Mouse (Mus musculus) liver, adult 2 months (tissue): ENCODE measurements at regions not wholly inside any gene's neighbourhood (a gene's known extent, or its start where the extent isn't known, plus 50 kb on each side); places are given as distances from the start of the nearest gene placed in this dataset.

Source experiments
- CTCF ChIP-seq: fragments of 200-500 bp; IDR thresholded peaks from 2 replicates; pipeline ENCODE4 v1.5.1; 2011; ENCODE audit warnings: low read depth, low read length, control low read depth
- POLR2A ChIP-seq: fragments of 200-500 bp; IDR thresholded peaks from 2 replicates; pipeline ENCODE4 v1.6.1; 2011; ENCODE audit warnings: low read length, control low read depth; ENCODE audit not compliant: insufficient read depth; ENCODE audit errors: extremely low read depth

- TF ChIP-seq CTCF (no peak), POLR2A (no peak)
These were observed 226.8 kb upstream of the Ercc4 start for GRCm38 (mm10) chr16:12882690-12883089.
